Mouse (Mus musculus) spleen, adult 2 months (tissue): ENCODE results near the gene Actl6b.

Experiments
- CTCF ChIP-seq: fragments of 200-500 bp; IDR thresholded peaks from 2 replicates; pipeline ENCODE4 v1.5.1; 2011; ENCODE audit warnings: mild to moderate bottlenecking, inconsistent platforms; ENCODE audit not compliant: insufficient read depth, insufficient read length, insufficient replicate concordance; ENCODE audit errors: extremely low read depth
- POLR2A ChIP-seq: fragments of 200-500 bp; IDR thresholded peaks from 2 replicates; pipeline ENCODE4 v1.6.1; 2011; ENCODE audit warnings: low read depth, low read length, inconsistent platforms

DNA sequence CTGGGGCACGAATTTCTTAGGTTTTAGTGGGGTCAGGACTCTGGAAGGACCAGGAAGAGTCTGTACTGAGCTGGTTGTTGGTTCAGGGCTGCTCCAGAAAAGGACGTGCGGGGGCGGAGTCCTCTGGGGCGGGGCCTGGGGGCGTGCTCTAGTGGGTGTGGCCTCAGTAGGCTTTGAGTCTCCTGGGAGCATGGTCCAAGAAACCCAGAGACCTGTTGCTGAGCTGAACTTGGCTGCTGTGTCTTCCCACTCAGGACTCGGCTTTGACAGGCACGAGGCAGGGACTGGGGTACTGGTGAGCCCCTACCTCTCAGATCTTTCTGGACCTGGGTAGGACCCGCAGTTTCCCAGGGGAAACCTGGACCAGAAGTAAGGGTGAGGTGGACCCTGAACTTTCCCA lies 16.3 kb downstream of the Actl6b start, which contains the start of gene Tfr2:
- no peak for TF ChIP-seq POLR2A
- TF ChIP-seq CTCF, result no peak
